Mouse (Mus musculus) thymus, adult 2 months (tissue): ENCODE data around the gene Cmss1.

Source experiments
- CTCF ChIP-seq: fragments of 200-500 bp; IDR thresholded peaks from 2 replicates; pipeline ENCODE4 v1.5.1; 2012; ENCODE audit warnings: mild to moderate bottlenecking, control low read depth, low read length, moderate library complexity, borderline replicate concordance; ENCODE audit not compliant: control insufficient read depth, poor library complexity, insufficient read depth; ENCODE audit errors: extremely low read depth
- POLR2A ChIP-seq: fragments of 200-500 bp; IDR thresholded peaks from 2 replicates; pipeline ENCODE4 v1.6.1; 2012; ENCODE audit warnings: mild to moderate bottlenecking, low read length, control low read depth, moderate library complexity; ENCODE audit not compliant: control insufficient read depth, poor library complexity, insufficient read depth; ENCODE audit errors: extremely low read depth

GRCm38 (mm10) chr16:57577519-57577918 lies 29.1 kb downstream of the Cmss1 start:
- TF ChIP-seq CTCF (no peak), POLR2A (no peak)
